Mouse (Mus musculus): ENCODE measurements at regions not wholly inside any gene's neighbourhood (a gene's known extent, or its start where the extent isn't known, plus 50 kb on each side); places are given as distances from the start of the nearest gene placed in this dataset.

DNA sequence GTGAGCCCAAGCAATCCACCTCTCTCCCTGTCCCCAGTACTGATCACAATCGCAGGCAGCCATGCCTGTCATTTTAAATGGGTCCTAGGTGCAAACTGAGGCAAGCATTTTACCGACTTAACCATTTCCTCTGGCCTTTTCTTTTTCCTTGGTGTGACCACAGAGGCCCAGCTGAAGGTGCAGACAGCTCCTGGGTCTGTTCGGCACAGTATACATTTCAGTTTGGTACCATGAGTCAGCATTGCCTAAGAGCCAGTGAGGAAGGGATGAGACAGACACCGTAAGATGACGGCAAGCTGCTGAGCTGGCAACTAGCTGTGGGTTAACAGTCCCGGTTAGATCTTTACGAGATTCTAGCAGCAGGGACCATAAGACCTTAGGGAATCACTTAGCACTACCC lies 61.6 kb upstream of the Eed start:
- no peaks in the 10 kb centered on the region for H3K36me3 ChIP-seq (ENCODE audit: control insufficient read depth, insufficient read depth, low read length)
- peaks cover 37% of the 10 kb centered on the region for H3K4me1 ChIP-seq (ENCODE audit: control insufficient read depth, insufficient read depth, low read length)
- no peaks in the 10 kb centered on the region for H3K27me3 ChIP-seq (ENCODE audit: control insufficient read depth, insufficient read depth, low read length)
- no peak overlapping the region for H3K9ac ChIP-seq (ENCODE audit: low read length)
- H3K9me3 ChIP-seq (replicated peaks; ENCODE audit: control insufficient read depth, low read length), result no peaks in the 10 kb centered on the region
- H3K4me2 ChIP-seq (ENCODE audit: low read depth, low read length), result no peak overlapping the region
- ATAC-seq (ENCODE audit: insufficient read depth, low FRiP score), result no peak
- H3K27ac ChIP-seq (ENCODE audit: low read length), result peak overlapping the region; percentile 84; the same call in 1 of the 2 replicates
- WGBS, result 77% methylated on average over 7 of the region's 7 CpGs
- no peak overlapping the region for H3K4me3 ChIP-seq (replicated peaks; ENCODE audit: low read length)

DNA sequence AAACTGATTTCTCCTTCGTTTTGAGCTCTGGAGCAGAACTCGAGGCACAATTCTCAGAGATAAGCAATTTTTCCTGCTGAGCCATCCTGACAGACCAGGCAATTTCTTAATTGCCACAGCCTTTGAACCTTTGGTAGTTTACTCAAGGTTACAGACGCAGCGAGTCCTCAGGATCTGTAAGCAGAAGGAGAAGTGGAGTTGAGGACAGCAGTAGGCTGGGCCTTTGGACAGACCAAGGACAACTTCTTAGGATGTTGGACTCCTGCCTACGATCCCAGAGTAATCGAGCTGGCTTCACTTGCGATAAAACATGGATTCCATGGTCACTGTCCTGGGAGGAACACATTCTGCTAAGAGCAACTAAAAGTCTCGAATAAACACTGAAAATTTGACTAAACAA lies 62.7 kb upstream of the Eed start:
- H3K9me3 ChIP-seq (replicated peaks; ENCODE audit: control insufficient read depth, low read length), result no peaks in the 10 kb centered on the region
- WGBS, result 52% methylated on average over 8 of the region's 8 CpGs
- H3K27me3 ChIP-seq (ENCODE audit: control insufficient read depth, insufficient read depth, low read length), result no peaks in the 10 kb centered on the region
- no peak overlapping the region for H3K4me3 ChIP-seq (replicated peaks; ENCODE audit: low read length)
- H3K4me2 ChIP-seq (ENCODE audit: low read depth, low read length), result no peak overlapping the region
- H3K27ac ChIP-seq (ENCODE audit: low read length), result peak overlapping the region; percentile 84
- H3K4me1 ChIP-seq (ENCODE audit: control insufficient read depth, insufficient read depth, low read length), result peaks cover 37% of the 10 kb centered on the region
- H3K36me3 ChIP-seq (ENCODE audit: control insufficient read depth, insufficient read depth, low read length), result no peaks in the 10 kb centered on the region
- no peak overlapping the region for H3K9ac ChIP-seq (ENCODE audit: low read length)
- no peak for ATAC-seq (ENCODE audit: insufficient read depth, low FRiP score)

DNA sequence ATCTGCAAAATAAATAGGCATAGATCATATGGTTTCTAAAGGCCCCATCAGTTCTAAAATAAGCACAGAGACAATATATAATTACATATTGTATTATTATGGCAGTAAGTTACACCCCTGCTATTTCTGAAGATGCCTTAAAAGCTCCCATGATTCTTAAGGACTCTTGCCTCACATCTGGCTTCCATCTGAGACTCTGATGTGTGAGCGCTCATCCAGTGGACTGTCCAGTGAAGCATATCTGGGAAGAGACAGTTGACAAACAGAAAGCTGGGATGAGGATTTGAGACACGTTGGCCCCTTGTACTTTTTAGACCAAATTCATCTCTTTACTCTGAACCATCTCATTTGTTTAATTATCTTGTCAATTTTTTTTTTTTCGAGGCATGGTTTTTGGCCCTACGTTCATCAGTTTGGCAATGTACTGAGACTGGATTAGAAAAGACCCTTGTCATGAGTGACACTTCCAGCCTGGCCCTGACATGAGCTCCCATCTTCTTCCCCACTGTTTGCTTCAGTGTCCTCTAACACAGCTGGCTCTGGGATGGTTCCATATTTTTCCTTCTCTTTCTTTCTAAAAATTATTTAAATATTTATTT lies 63.4 kb upstream of the Eed start:
- 62% methylated on average over 4 of the region's 4 CpGs for WGBS
- ATAC-seq (ENCODE audit: insufficient read depth, low FRiP score), result peak; percentile 51
- H3K27ac ChIP-seq (ENCODE audit: low read length), result peak overlapping the region; percentile 87

DNA sequence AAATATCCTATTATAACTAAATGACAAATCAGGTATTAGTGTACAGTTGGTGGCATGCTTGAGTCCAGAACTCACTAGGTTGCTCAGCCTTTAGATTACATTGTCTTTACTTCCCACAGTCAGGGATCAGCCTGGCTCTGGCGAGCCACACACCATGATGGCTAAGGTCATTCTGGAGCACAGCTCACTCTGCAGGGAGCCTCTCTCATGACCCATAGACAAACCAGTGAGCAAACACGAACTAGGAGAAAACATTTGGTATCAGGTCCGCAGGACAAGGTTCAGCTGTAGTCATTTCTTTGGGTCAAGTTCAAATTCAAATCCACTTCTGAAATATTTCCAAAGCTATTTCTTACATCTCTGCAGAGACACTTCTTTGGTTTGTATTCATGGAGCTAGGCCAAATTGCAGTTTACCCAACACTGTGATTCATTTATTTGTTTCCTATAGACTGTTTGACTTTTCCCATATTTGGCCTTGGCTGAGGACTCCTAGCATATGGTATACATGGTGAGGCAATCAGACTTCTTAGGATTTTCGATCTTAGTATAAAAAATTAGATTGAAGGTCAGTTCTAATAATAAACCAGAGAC lies 64.5 kb upstream of the Eed start:
- H3K36me3 ChIP-seq (ENCODE audit: control insufficient read depth, insufficient read depth, low read length), result no peaks in the 10 kb centered on the region
- H3K27ac ChIP-seq (ENCODE audit: low read length), result peak overlapping the region; percentile 75
- H3K4me1 ChIP-seq (ENCODE audit: control insufficient read depth, insufficient read depth, low read length), result peaks cover 31% of the 10 kb centered on the region
- no peak overlapping the region for H3K4me3 ChIP-seq (replicated peaks; ENCODE audit: low read length)
- H3K27me3 ChIP-seq (ENCODE audit: control insufficient read depth, insufficient read depth, low read length), result no peaks in the 10 kb centered on the region
- WGBS, result 59% methylated on average over 4 of the region's 4 CpGs
- H3K4me2 ChIP-seq (ENCODE audit: low read depth, low read length), result no peak overlapping the region
- no peak overlapping the region for H3K9ac ChIP-seq (ENCODE audit: low read length)
- H3K9me3 ChIP-seq (replicated peaks; ENCODE audit: control insufficient read depth, low read length), result no peaks in the 10 kb centered on the region
- ATAC-seq (ENCODE audit: insufficient read depth, low FRiP score), result peak; percentile 53

More for the DNA sequence above, 63.4 kb upstream of the Eed start:
- Histone ChIP-seq H3K9ac (ENCODE audit: low read length) (no peak overlapping the region), H3K36me3 (ENCODE audit: control insufficient read depth, insufficient read depth, low read length) (no peaks in the 10 kb centered on the region), H3K4me2 (ENCODE audit: low read depth, low read length) (no peak overlapping the region), H3K27me3 (ENCODE audit: control insufficient read depth, insufficient read depth, low read length) (no peaks in the 10 kb centered on the region), H3K4me1 (ENCODE audit: control insufficient read depth, insufficient read depth, low read length) (peaks cover 35% of the 10 kb centered on the region), H3K4me3 (replicated peaks; ENCODE audit: low read length) (no peak overlapping the region), H3K9me3 (replicated peaks; ENCODE audit: control insufficient read depth, low read length) (no peaks in the 10 kb centered on the region)

DNA sequence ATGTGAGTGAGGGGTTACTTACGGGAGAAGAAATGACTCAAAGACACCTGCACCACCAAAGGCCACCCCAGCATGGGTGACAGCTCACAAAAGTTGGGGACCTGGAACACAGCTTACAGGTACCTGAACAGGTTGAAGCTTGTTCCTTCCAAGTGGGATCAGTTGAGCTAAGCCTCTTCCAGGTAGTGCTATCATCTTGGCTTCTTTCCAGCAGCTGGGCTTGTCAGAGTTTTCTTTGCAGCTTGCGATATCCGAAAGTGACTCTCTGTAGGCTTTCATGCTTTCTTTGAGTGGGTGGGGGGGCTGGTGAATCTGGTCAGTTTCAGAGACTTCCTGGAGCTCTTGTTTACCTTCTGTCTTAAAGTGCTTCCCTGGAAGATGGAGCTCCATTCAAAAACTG lies 65.4 kb upstream of the Eed start:
- H3K27ac ChIP-seq (ENCODE audit: low read length), result peak overlapping the region; percentile 86
- peaks cover 23% of the 10 kb centered on the region for H3K4me1 ChIP-seq (ENCODE audit: control insufficient read depth, insufficient read depth, low read length)
- H3K9ac ChIP-seq (ENCODE audit: low read length), result no peak overlapping the region
- H3K9me3 ChIP-seq (replicated peaks; ENCODE audit: control insufficient read depth, low read length), result no peaks in the 10 kb centered on the region
- no peaks in the 10 kb centered on the region for H3K27me3 ChIP-seq (ENCODE audit: control insufficient read depth, insufficient read depth, low read length)
- H3K4me3 ChIP-seq (replicated peaks; ENCODE audit: low read length), result no peak overlapping the region
- no peaks in the 10 kb centered on the region for H3K36me3 ChIP-seq (ENCODE audit: control insufficient read depth, insufficient read depth, low read length)
- WGBS, result 83% methylated on average over 3 of the region's 3 CpGs
- no peak overlapping the region for H3K4me2 ChIP-seq (ENCODE audit: low read depth, low read length)
- ATAC-seq (ENCODE audit: insufficient read depth, low FRiP score), result no peak

DNA sequence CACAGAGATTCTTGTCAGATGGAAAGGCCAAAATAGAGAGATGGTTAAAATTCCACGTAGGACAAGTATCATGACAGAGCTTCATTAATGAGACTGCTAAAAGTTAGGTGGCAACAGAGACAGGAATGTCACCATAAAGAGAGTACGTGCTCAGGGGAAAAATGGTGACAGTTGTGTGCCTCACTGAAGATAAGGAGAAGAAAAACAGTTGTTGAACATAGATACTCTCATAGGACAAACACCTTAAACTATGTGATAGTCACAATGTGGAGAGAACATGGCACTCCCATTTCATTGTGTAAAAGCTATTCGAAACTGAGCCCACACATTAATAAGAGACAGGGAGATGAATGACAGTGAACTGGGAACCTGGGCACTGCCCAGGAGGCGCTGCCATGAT lies 66.1 kb upstream of the Eed start:
- H3K36me3 ChIP-seq (ENCODE audit: control insufficient read depth, insufficient read depth, low read length), result no peaks in the 10 kb centered on the region
- no peak overlapping the region for H3K27ac ChIP-seq (ENCODE audit: low read length)
- H3K9me3 ChIP-seq (replicated peaks; ENCODE audit: control insufficient read depth, low read length), result no peaks in the 10 kb centered on the region
- H3K4me2 ChIP-seq (ENCODE audit: low read depth, low read length), result no peak overlapping the region
- H3K4me1 ChIP-seq (ENCODE audit: control insufficient read depth, insufficient read depth, low read length), result peaks cover 16% of the 10 kb centered on the region
- no peak overlapping the region for H3K9ac ChIP-seq (ENCODE audit: low read length)
- no peaks in the 10 kb centered on the region for H3K27me3 ChIP-seq (ENCODE audit: control insufficient read depth, insufficient read depth, low read length)
- no peak for ATAC-seq (ENCODE audit: insufficient read depth, low FRiP score)
- no peak overlapping the region for H3K4me3 ChIP-seq (replicated peaks; ENCODE audit: low read length)
- 87% methylated on average over 4 of the region's 4 CpGs for WGBS

DNA sequence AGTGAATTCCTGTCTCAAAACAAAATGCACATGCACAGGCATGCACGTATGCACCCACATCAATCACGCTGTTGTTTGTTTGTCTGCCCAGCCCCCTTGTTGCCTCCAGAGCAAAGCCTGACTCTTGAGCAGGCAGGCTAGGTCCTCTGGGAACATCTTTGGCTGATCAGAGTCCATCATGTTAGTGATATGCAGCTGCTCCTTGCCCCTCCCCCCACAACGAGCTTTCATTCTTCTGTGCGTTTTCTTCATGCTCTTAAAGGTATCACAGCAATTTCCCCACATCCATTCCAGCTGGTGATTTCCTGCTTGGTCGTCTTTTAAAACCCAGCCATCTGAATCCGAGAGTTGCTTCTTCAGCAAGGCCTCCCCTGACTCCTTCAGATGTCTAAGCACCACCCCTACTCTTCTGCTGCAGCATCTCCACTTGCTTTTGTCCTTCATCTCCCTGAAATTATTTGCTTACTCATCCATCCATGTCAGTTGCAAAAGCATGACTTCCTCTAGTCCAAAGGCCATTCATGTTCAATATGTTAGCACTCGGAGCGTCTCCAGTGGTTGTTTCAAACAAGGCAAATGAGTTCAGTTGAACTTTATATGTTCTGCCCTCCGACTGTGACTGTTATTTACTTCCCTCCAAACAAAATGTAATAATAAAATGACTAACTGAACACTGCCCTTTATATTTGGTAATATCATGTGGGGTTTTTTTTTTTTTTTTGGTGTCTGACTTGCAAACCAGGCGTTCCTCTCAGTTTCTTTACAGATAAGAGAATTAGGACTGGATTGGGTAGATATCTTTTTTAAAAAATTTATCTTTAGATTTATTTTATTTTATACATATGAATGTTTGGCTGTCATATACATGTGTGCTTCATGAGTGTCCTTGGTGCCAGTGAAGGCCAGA lies 67.9 kb upstream of the Eed start:
- ATAC-seq (ENCODE audit: insufficient read depth, low FRiP score), result no peak

DNA sequence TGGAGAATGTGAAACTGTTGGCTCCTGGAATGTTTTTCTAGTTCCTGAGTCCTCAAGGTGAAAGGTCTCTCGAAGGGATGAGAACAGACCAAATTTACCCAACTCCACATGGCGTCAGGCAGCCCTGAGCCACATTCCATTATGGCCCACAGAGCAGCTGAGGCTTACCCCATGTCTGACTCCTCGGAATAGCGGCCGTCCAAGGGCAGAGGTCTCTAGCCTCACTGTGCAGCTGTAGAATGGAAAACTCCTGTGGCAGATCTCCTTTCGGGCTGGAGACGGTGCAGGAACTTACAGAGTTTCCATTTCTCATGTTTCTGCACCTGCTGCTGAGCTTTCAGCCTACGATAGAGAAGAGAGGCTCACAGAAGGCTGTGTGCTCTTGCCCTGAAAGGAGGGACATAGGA lies 69.1 kb upstream of the Eed start:
- Histone ChIP-seq H3K27me3 (ENCODE audit: control insufficient read depth, insufficient read depth, low read length) (no peaks in the 10 kb centered on the region), H3K36me3 (ENCODE audit: control insufficient read depth, insufficient read depth, low read length) (no peaks in the 10 kb centered on the region), H3K9ac (ENCODE audit: low read length) (no peak overlapping the region), H3K4me1 (ENCODE audit: control insufficient read depth, insufficient read depth, low read length) (peaks cover 10% of the 10 kb centered on the region), H3K9me3 (replicated peaks; ENCODE audit: control insufficient read depth, low read length) (no peaks in the 10 kb centered on the region), H3K4me3 (replicated peaks; ENCODE audit: low read length) (no peak overlapping the region), H3K4me2 (ENCODE audit: low read depth, low read length) (no peak overlapping the region), H3K27ac (ENCODE audit: low read length) (no peak overlapping the region)
- 61% methylated on average over 8 of the region's 8 CpGs for WGBS
- ATAC-seq (ENCODE audit: insufficient read depth, low FRiP score), result no peak

More for the DNA sequence above, 67.9 kb upstream of the Eed start:
- 63% methylated on average over 10 of the region's 10 CpGs for WGBS
- Histone ChIP-seq H3K27me3 (ENCODE audit: control insufficient read depth, insufficient read depth, low read length) (no peaks in the 10 kb centered on the region), H3K27ac (ENCODE audit: low read length) (no peak overlapping the region), H3K36me3 (ENCODE audit: control insufficient read depth, insufficient read depth, low read length) (no peaks in the 10 kb centered on the region), H3K4me3 (replicated peaks; ENCODE audit: low read length) (no peak overlapping the region), H3K9me3 (replicated peaks; ENCODE audit: control insufficient read depth, low read length) (no peaks in the 10 kb centered on the region), H3K4me1 (ENCODE audit: control insufficient read depth, insufficient read depth, low read length) (peaks cover 7% of the 10 kb centered on the region), H3K4me2 (ENCODE audit: low read depth, low read length) (no peak overlapping the region), H3K9ac (ENCODE audit: low read length) (no peak overlapping the region)

Data from stomach, embryonic 16.5 days (tissue).